Mouse (Mus musculus): ENCODE results near the gene Syne2. TPM values are rescaled to one million over a fixed set of nuclear protein-coding genes. Genes with fewer than 3 reads are reported as not detected.
"Not testable (repeated sequence)": the region's sequence is repeated elsewhere in the genome, so short reads cannot be mapped to it uniquely, and the experiment has no call there.

Gene Syne2
- polyA plus RNA-seq (2011; ENCODE audit: insufficient read depth, insufficient read length, low read depth, missing spikeins): 28.9 and 34.3 TPM in 2 replicates

- H3K4me1 ChIP-seq (ENCODE audit: control insufficient read depth, insufficient read depth, low read length): no peaks in the 10 kb centered on the region
- peak within 1 kb of the TSS; percentile 68 for H3K9ac ChIP-seq (ENCODE audit: low read depth, poor library complexity, severe bottlenecking)
- H3K27ac ChIP-seq (ENCODE audit: insufficient read depth, low read length): no peak within 1 kb of the TSS
- no peaks in the 10 kb centered on the region for H3K9me3 ChIP-seq (replicated peaks; ENCODE audit: control insufficient read depth, insufficient read depth, low read length, poor library complexity, severe bottlenecking)
- TF ChIP-seq CTCF (IDR thresholded peaks at IDR 0.05; ENCODE audit: low read depth, low read length): no peak
- TF ChIP-seq EP300 (IDR thresholded peaks at IDR 0.05; ENCODE audit: insufficient read depth, low read depth, low read length): no peak
- no peak for TF ChIP-seq POLR2A (IDR thresholded peaks at IDR 0.05; ENCODE audit: insufficient read depth, low read length)
- peaks cover 4% of the 10 kb centered on the region; the same call in 1 of the 2 replicates for H3K27me3 ChIP-seq (ENCODE audit: control insufficient read depth, insufficient read depth, low read length, poor library complexity, severe bottlenecking)
- H3K36me3 ChIP-seq (ENCODE audit: control insufficient read depth, insufficient read depth, low read length, poor library complexity, severe bottlenecking): no peaks in the 10 kb centered on the region
- H3K4me3 ChIP-seq (ENCODE audit: low read depth, low read length): peak within 1 kb of the TSS; percentile 90
These were observed at the start of gene Syne2 for GRCm38 (mm10) chr12:75817959-75818452. TSS of gene Syne2 (plus strand) at chr12:75818134.

GRCm38 (mm10) chr12:75771410-75771809 lies 46.5 kb upstream of the Syne2 start:
- Histone ChIP-seq H3K9me3 (replicated peaks; ENCODE audit: control insufficient read depth, insufficient read depth, low read length, poor library complexity, severe bottlenecking) (peaks cover 5% of the 10 kb centered on the region; the same call in 1 of the 2 replicates), H3K36me3 (ENCODE audit: control insufficient read depth, insufficient read depth, low read length, poor library complexity, severe bottlenecking) (no peaks in the 10 kb centered on the region), H3K4me1 (ENCODE audit: control insufficient read depth, insufficient read depth, low read length) (no peaks in the 10 kb centered on the region), H3K27me3 (ENCODE audit: control insufficient read depth, insufficient read depth, low read length, poor library complexity, severe bottlenecking) (no peaks in the 10 kb centered on the region), H3K4me3 (ENCODE audit: low read depth, low read length) (no peak overlapping the region), H3K9ac (ENCODE audit: low read depth, poor library complexity, severe bottlenecking) (no peak overlapping the region), H3K27ac (ENCODE audit: insufficient read depth, low read length) (no peak overlapping the region)
- TF ChIP-seq POLR2A (IDR thresholded peaks at IDR 0.05; ENCODE audit: insufficient read depth, low read length) (no peak), EP300 (IDR thresholded peaks at IDR 0.05; ENCODE audit: insufficient read depth, low read depth, low read length) (no peak), CTCF (IDR thresholded peaks at IDR 0.05; ENCODE audit: low read depth, low read length) (no peak)

DNA sequence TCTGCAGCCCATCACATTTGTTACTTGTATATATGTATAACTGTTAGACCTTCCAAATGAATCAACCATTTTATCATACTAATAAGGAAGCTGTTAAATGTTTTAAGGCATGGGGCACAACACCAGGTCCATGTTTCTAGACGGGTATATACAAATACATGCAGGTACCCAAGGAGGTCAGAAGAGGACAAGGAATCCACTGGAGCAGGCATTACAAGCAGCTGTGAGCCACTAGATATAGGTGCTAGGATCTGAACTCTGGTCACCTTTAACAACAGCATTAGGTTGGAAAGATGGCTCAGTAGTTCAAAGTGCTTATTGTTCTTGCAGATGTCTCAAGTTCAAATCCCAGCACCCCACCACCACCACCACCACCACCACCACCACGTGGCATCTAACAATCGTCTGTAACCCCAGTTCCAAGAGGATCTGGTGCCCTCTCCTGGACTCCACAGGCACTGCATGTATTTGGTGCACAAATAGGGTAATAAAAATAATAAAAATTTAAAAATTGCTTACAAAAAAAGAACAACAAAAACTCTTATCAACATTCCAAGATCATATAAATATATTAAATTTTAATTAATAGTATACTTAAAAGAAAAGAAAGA lies 45.4 kb upstream of the Syne2 start:
- H3K9me3 ChIP-seq (replicated peaks; ENCODE audit: control insufficient read depth, insufficient read depth, low read length, poor library complexity, severe bottlenecking): peaks cover 5% of the 10 kb centered on the region; the same call in 1 of the 2 replicates
- no peak overlapping the region for H3K4me3 ChIP-seq (ENCODE audit: low read depth, low read length)
- no peaks in the 10 kb centered on the region for H3K36me3 ChIP-seq (ENCODE audit: control insufficient read depth, insufficient read depth, low read length, poor library complexity, severe bottlenecking)
- TF ChIP-seq CTCF (IDR thresholded peaks at IDR 0.05; ENCODE audit: low read depth, low read length) (peak; percentile 56), EP300 (IDR thresholded peaks at IDR 0.05; ENCODE audit: insufficient read depth, low read depth, low read length) (no peak), POLR2A (IDR thresholded peaks at IDR 0.05; ENCODE audit: insufficient read depth, low read length) (no peak)
- H3K27me3 ChIP-seq (ENCODE audit: control insufficient read depth, insufficient read depth, low read length, poor library complexity, severe bottlenecking): no peaks in the 10 kb centered on the region
- H3K27ac ChIP-seq (ENCODE audit: insufficient read depth, low read length): no peak overlapping the region
- H3K9ac ChIP-seq (ENCODE audit: low read depth, poor library complexity, severe bottlenecking): no peak overlapping the region
- no peaks in the 10 kb centered on the region for H3K4me1 ChIP-seq (ENCODE audit: control insufficient read depth, insufficient read depth, low read length)

- H3K9ac ChIP-seq (ENCODE audit: low read depth, poor library complexity, severe bottlenecking): no peak overlapping the region
- no peak overlapping the region for H3K27ac ChIP-seq (ENCODE audit: insufficient read depth, low read length)
- H3K27me3 ChIP-seq (ENCODE audit: control insufficient read depth, insufficient read depth, low read length, poor library complexity, severe bottlenecking): no peaks in the 10 kb centered on the region
- H3K36me3 ChIP-seq (ENCODE audit: control insufficient read depth, insufficient read depth, low read length, poor library complexity, severe bottlenecking): no peaks in the 10 kb centered on the region
- H3K4me1 ChIP-seq (ENCODE audit: control insufficient read depth, insufficient read depth, low read length): no peaks in the 10 kb centered on the region
- H3K4me3 ChIP-seq (ENCODE audit: low read depth, low read length): no peak overlapping the region
- TF ChIP-seq EP300 (IDR thresholded peaks at IDR 0.05; ENCODE audit: insufficient read depth, low read depth, low read length): no peak
- no peak for TF ChIP-seq CTCF (IDR thresholded peaks at IDR 0.05; ENCODE audit: low read depth, low read length)
- TF ChIP-seq POLR2A (IDR thresholded peaks at IDR 0.05; ENCODE audit: insufficient read depth, low read length): no peak
- H3K9me3 ChIP-seq (replicated peaks; ENCODE audit: control insufficient read depth, insufficient read depth, low read length, poor library complexity, severe bottlenecking): no peaks in the 10 kb centered on the region; the same call in 1 of the 2 replicates
These were observed 36.5 kb upstream of the Syne2 start for GRCm38 (mm10) chr12:75781445-75781844.

GRCm38 (mm10) chr12:75781995-75782394 lies 35.9 kb upstream of the Syne2 start:
- Histone ChIP-seq H3K4me3 (ENCODE audit: low read depth, low read length) (no peak overlapping the region), H3K4me1 (ENCODE audit: control insufficient read depth, insufficient read depth, low read length) (no peaks in the 10 kb centered on the region), H3K27ac (ENCODE audit: insufficient read depth, low read length) (no peak overlapping the region), H3K9me3 (replicated peaks; ENCODE audit: control insufficient read depth, insufficient read depth, low read length, poor library complexity, severe bottlenecking) (no peaks in the 10 kb centered on the region; the same call in 1 of the 2 replicates), H3K9ac (ENCODE audit: low read depth, poor library complexity, severe bottlenecking) (no peak overlapping the region), H3K36me3 (ENCODE audit: control insufficient read depth, insufficient read depth, low read length, poor library complexity, severe bottlenecking) (no peaks in the 10 kb centered on the region), H3K27me3 (ENCODE audit: control insufficient read depth, insufficient read depth, low read length, poor library complexity, severe bottlenecking) (no peaks in the 10 kb centered on the region)
- TF ChIP-seq CTCF (IDR thresholded peaks at IDR 0.05; ENCODE audit: low read depth, low read length) (no peak), POLR2A (IDR thresholded peaks at IDR 0.05; ENCODE audit: insufficient read depth, low read length) (no peak), EP300 (IDR thresholded peaks at IDR 0.05; ENCODE audit: insufficient read depth, low read depth, low read length) (no peak)

- Histone ChIP-seq H3K9me3 (replicated peaks; ENCODE audit: control insufficient read depth, insufficient read depth, low read length, poor library complexity, severe bottlenecking) (no peaks in the 10 kb centered on the region), H3K36me3 (ENCODE audit: control insufficient read depth, insufficient read depth, low read length, poor library complexity, severe bottlenecking) (no peaks in the 10 kb centered on the region), H3K4me3 (ENCODE audit: low read depth, low read length) (no peak overlapping the region), H3K27ac (ENCODE audit: insufficient read depth, low read length) (no peak overlapping the region), H3K27me3 (ENCODE audit: control insufficient read depth, insufficient read depth, low read length, poor library complexity, severe bottlenecking) (no peaks in the 10 kb centered on the region), H3K9ac (ENCODE audit: low read depth, poor library complexity, severe bottlenecking) (no peak overlapping the region), H3K4me1 (ENCODE audit: control insufficient read depth, insufficient read depth, low read length) (no peaks in the 10 kb centered on the region)
- no peak for TF ChIP-seq EP300 (IDR thresholded peaks at IDR 0.05; ENCODE audit: insufficient read depth, low read depth, low read length)
- TF ChIP-seq CTCF (IDR thresholded peaks at IDR 0.05; ENCODE audit: low read depth, low read length): no peak
These were observed 33.6 kb upstream of the Syne2 start for GRCm38 (mm10) chr12:75784271-75784751.

GRCm38 (mm10) chr12:75786681-75787080 lies 31.3 kb upstream of the Syne2 start:
- not testable (repeated sequence) for H3K9me3 ChIP-seq (replicated peaks; ENCODE audit: control insufficient read depth, insufficient read depth, low read length, poor library complexity, severe bottlenecking); H3K9ac ChIP-seq (ENCODE audit: low read depth, poor library complexity, severe bottlenecking); H3K36me3 ChIP-seq (ENCODE audit: control insufficient read depth, insufficient read depth, low read length, poor library complexity, severe bottlenecking); H3K27ac ChIP-seq (ENCODE audit: insufficient read depth, low read length); H3K27me3 ChIP-seq (ENCODE audit: control insufficient read depth, insufficient read depth, low read length, poor library complexity, severe bottlenecking); H3K4me3 ChIP-seq (ENCODE audit: low read depth, low read length); H3K4me1 ChIP-seq (ENCODE audit: control insufficient read depth, insufficient read depth, low read length)

Measured in ES-Bruce4 (cell line).